In the genomic region with DNA sequence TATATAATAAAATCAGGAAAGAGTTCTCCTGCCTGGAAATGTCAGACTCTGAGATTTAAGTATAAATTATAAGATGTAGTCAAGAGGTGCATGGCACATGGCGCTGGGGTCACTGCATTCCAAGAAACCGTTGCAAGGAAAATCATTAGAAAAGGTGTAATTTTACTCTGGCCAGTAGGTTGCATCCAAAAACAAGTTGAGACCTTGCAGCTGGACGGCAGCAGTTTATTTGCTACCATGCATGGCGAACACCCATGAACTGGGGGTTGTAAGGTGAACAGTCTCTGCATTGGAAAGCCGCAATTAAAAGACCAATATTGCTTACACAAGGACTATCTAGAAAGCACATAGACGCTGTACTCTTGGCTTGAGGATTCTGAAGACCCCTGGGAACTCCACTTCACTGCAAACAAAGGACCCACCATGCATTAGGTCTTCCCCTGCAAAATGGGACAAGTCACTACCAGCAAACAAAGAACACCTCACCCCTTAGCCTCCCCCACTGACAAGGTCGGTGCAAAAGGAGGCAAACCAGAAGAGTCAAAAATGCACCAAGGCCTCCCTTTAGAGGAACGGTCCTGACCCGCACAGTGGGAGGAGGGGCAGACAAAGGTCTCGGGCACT, we compare ENCODE assay signal across 8 mouse cellular contexts. TPM values are rescaled to one million over a fixed set of nuclear protein-coding genes. Genes with fewer than 3 reads are reported as not detected.
DNase-seq lines count a peak whose midpoint lies in the region; ATAC-seq and TF ChIP-seq lines count a peak whose summit lies in the region.

No protein-coding gene starts in this region.

- DNase-seq in heart, embryonic 10.5 days (ENCODE audit: low spot score): no peak
- DNase-seq in heart, adult 18-20 months: no peak
- DNase-seq in spleen, postnatal 14 days (ENCODE audit: low spot score in 2 of 2): no peak
- no peak for DNase-seq in adrenal gland, postnatal 10 days

- peak overlapping the region; percentile 97 for H3K27ac ChIP-seq in heart, embryonic 10.5 days
- H3K27ac ChIP-seq in ES-Bruce4 (ENCODE audit: insufficient read depth, low read length): peak overlapping the region; percentile 62
- peak overlapping the region; percentile 94 for H3K27ac ChIP-seq in forebrain, embryonic 16.5 days (ENCODE audit: low read length)
- peak overlapping the region; percentile 40; the same call in 1 of the 2 replicates for H3K27ac ChIP-seq in macrophage

- H3K9ac ChIP-seq in ES-Bruce4 (ENCODE audit: low read depth, poor library complexity, severe bottlenecking): peak overlapping the region; percentile 82
- H3K9ac ChIP-seq in forebrain, embryonic 16.5 days (replicated peaks; ENCODE audit: low read depth, low read length): peak overlapping the region; percentile 97

- H3K4me2 ChIP-seq in forebrain, embryonic 16.5 days (ENCODE audit: low read length): peak overlapping the region; percentile 63

- 16% methylated on average over 10 of the region's 10 CpGs for WGBS in heart, embryonic 10.5 days
- 4% methylated on average over 10 of the region's 10 CpGs for WGBS in forebrain, embryonic 16.5 days
- 22% methylated on average over 10 of the region's 10 CpGs for WGBS in macrophage (ENCODE audit: missing documents)

- peaks cover 13% of the 10 kb centered on the region for H3K4me1 ChIP-seq in heart, embryonic 10.5 days
- H3K4me1 ChIP-seq in ES-Bruce4 (ENCODE audit: control insufficient read depth, insufficient read depth, low read length): no peaks in the 10 kb centered on the region
- peaks cover 18% of the 10 kb centered on the region for H3K4me1 ChIP-seq in forebrain, embryonic 16.5 days (replicated peaks; ENCODE audit: control insufficient read depth, insufficient read depth, low read length)

- peaks cover 36% of the 10 kb centered on the region for H3K36me3 ChIP-seq in heart, embryonic 10.5 days
- H3K36me3 ChIP-seq in ES-Bruce4 (ENCODE audit: control insufficient read depth, insufficient read depth, low read length, poor library complexity, severe bottlenecking) (peaks cover 22% of the 10 kb centered on the region), macrophage (ENCODE audit: inconsistent target) (peaks cover 24% of the 10 kb centered on the region)
- peaks cover 15% of the 10 kb centered on the region for H3K36me3 ChIP-seq in forebrain, embryonic 16.5 days (ENCODE audit: control insufficient read depth, insufficient read depth)

- TF ChIP-seq POLR2A in ES-Bruce4 (IDR thresholded peaks at IDR 0.05; ENCODE audit: insufficient read depth, low read length): no peak

- peak overlapping the region; percentile 95 for H3K4me3 ChIP-seq in heart, embryonic 10.5 days
- H3K4me3 ChIP-seq in ES-Bruce4 (ENCODE audit: low read depth, low read length) (peak overlapping the region; percentile 97), macrophage (ENCODE audit: inconsistent target) (peak overlapping the region; percentile 84)
- peak overlapping the region; percentile 96 for H3K4me3 ChIP-seq in forebrain, embryonic 16.5 days (replicated peaks; ENCODE audit: low read length)

- ATAC-seq in forebrain, embryonic 16.5 days: no peak
- no peak for ATAC-seq in granulocyte monocyte progenitor cell, adult 5-6 weeks (replicated peaks; ENCODE audit: poor library complexity, severe bottlenecking)

- TF ChIP-seq CTCF in ES-Bruce4 (IDR thresholded peaks at IDR 0.05; ENCODE audit: low read depth, low read length): no peak

- H3K79me2 ChIP-seq in macrophage (ENCODE audit: inconsistent target): peaks cover 34% of the 10 kb centered on the region

- no peaks in the 10 kb centered on the region for H3K9me3 ChIP-seq in heart, embryonic 10.5 days
- H3K9me3 ChIP-seq in ES-Bruce4 (replicated peaks; ENCODE audit: control insufficient read depth, insufficient read depth, low read length, poor library complexity, severe bottlenecking): no peaks in the 10 kb centered on the region
- no peaks in the 10 kb centered on the region for H3K9me3 ChIP-seq in forebrain, embryonic 16.5 days (ENCODE audit: control insufficient read depth, low read length)

- no peak for TF ChIP-seq EP300 in ES-Bruce4 (IDR thresholded peaks at IDR 0.05; ENCODE audit: insufficient read depth, low read depth, low read length)

- no peaks in the 10 kb centered on the region for H3K27me3 ChIP-seq in heart, embryonic 10.5 days (ENCODE audit: insufficient read depth, poor library complexity, severe bottlenecking)
- H3K27me3 ChIP-seq in ES-Bruce4 (ENCODE audit: control insufficient read depth, insufficient read depth, low read length, poor library complexity, severe bottlenecking): no peaks in the 10 kb centered on the region
- H3K27me3 ChIP-seq in forebrain, embryonic 16.5 days (replicated peaks; ENCODE audit: control insufficient read depth, insufficient read depth, low read length): no peaks in the 10 kb centered on the region

RNA-seq across cellular contexts. Expression of a gene that starts 1.0 kb away (rescaled TPM):
- polyA plus RNA-seq in heart, embryonic 10.5 days (2016; fragmentation: Nextera tagmentation; extraction: Ambion mirVana): 105 and 119 TPM in 2 replicates
- 10 to 100 TPM; 22.9 to 25.5 TPM for total RNA-seq in heart, adult 18-20 months (2021)
- 208 and 220 TPM in 2 replicates for polyA plus RNA-seq in ES-Bruce4 (2011; ENCODE audit: insufficient read depth, insufficient read length, low read depth, missing spikeins)
- polyA plus RNA-seq in forebrain, embryonic 16.5 days (2015; fragmentation: Nextera tagmentation; extraction: Ambion mirVana): 134 and 143 TPM in 2 replicates
- total RNA-seq in macrophage (2018; cell fraction: chromatin; rRNA removed): 10 to 100 TPM; 13.9 to 85.5 (median 66.6) TPM
- total RNA-seq in macrophage (2018; cell fraction: cytosol; rRNA removed): 10 to 100 TPM; 20.4 to 37.4 (median 32.4) TPM
- 10 to 100 TPM; 16.5 to 79.1 (median 32.6) TPM for total RNA-seq in macrophage (2018; cell fraction: nucleus; rRNA removed)
- 20.5 to 39.6 TPM (median 35.3 TPM) in 3 replicates for polyA plus RNA-seq in macrophage (2018)
- 103 and 108 TPM in 2 replicates for total RNA-seq in granulocyte monocyte progenitor cell, adult 5-6 weeks (2014; fragmentation: Nextera tagmentation)
- 59.9 and 70.0 TPM in 2 replicates for total RNA-seq in granulocyte monocyte progenitor cell, adult 5-6 weeks (2017)
- 10 to 100 TPM; 47.2 to 59.9 TPM for total RNA-seq in adrenal gland, postnatal 10 days (2021)

RNA-seq across cellular contexts. Expression of a gene that starts 1.2 kb away (rescaled TPM):
- polyA plus RNA-seq in heart, embryonic 10.5 days (2016; fragmentation: Nextera tagmentation; extraction: Ambion mirVana): 130 and 141 TPM in 2 replicates
- total RNA-seq in heart, adult 18-20 months (2021): 10 to 100 TPM; 54.4 to 56.4 TPM
- polyA plus RNA-seq in ES-Bruce4 (2011; ENCODE audit: insufficient read depth, insufficient read length, low read depth, missing spikeins): 108 and 140 TPM in 2 replicates
- 221 and 253 TPM in 2 replicates for polyA plus RNA-seq in forebrain, embryonic 16.5 days (2015; fragmentation: Nextera tagmentation; extraction: Ambion mirVana)
- total RNA-seq in macrophage (2018; cell fraction: chromatin; rRNA removed): 100 to 1,000 TPM in 14 of 26 experiments, 10 to 100 TPM in 12; 34.6 to 162 (median 109) TPM
- total RNA-seq in macrophage (2018; cell fraction: cytosol; rRNA removed): 10 to 100 TPM; 19.0 to 52.4 (median 37.6) TPM
- 100 to 1,000 TPM in 5 of 26 experiments, 10 to 100 TPM in 21; 33.2 to 129 (median 75.3) TPM for total RNA-seq in macrophage (2018; cell fraction: nucleus; rRNA removed)
- 22.5 to 39.0 TPM (median 36.9 TPM) in 3 replicates for polyA plus RNA-seq in macrophage (2018)
- total RNA-seq in granulocyte monocyte progenitor cell, adult 5-6 weeks (2014; fragmentation: Nextera tagmentation): 137 and 141 TPM in 2 replicates
- total RNA-seq in granulocyte monocyte progenitor cell, adult 5-6 weeks (2017): 42.6 and 65.7 TPM in 2 replicates
- 10 to 100 TPM; 90.2 to 91.3 TPM for total RNA-seq in adrenal gland, postnatal 10 days (2021)

Comparison
In these comparisons a context has a peak if more than half of its experiments do, and no peak if none do; other contexts are left out.
1. H3K27ac ChIP-seq: peak in every context shown above with its lines; median percentile 97 in heart, embryonic 10.5 days; 94 in forebrain, embryonic 16.5 days; 62 in ES-Bruce4; 40 in macrophage.